Mouse (Mus musculus): ENCODE measurements around the gene Cntn5. TPM values are rescaled to one million over a fixed set of nuclear protein-coding genes. Genes with fewer than 3 reads are reported as not detected.

Gene Cntn5
- polyA plus RNA-seq, 1 experiment from 2014 or later = 18.7 TPM

GRCm38 (mm10) chr9:10384455-10384854, 520.1 kb downstream of the Cntn5 start:
- H3K36me3 ChIP-seq (replicated peaks) = no peaks in the 10 kb centered on the region
- H3K27ac ChIP-seq = no peak overlapping the region
- no peaks in the 10 kb centered on the region for H3K9me3 ChIP-seq
- H3K4me2 ChIP-seq = no peak overlapping the region
- no peaks in the 10 kb centered on the region for H3K4me1 ChIP-seq
- no peak overlapping the region for H3K9ac ChIP-seq
- no peaks in the 10 kb centered on the region for H3K27me3 ChIP-seq (replicated peaks)
- no peak overlapping the region for H3K4me3 ChIP-seq
- ATAC-seq (replicated peaks) = no peak
- WGBS = 78% methylated on average over 1 of the region's 1 CpGs

- no peaks in the 10 kb centered on the region for H3K9me3 ChIP-seq
- no peak overlapping the region for H3K4me3 ChIP-seq
Observed at GRCm38 (mm10) chr9:10383140-10383539, 521.4 kb downstream of the Cntn5 start.

GRCm38 (mm10) chr9:10381701-10382100, 522.9 kb downstream of the Cntn5 start:
- H3K9me3 ChIP-seq = no peaks in the 10 kb centered on the region
- no peak overlapping the region for H3K4me2 ChIP-seq
- H3K4me3 ChIP-seq = no peak overlapping the region
- no peaks in the 10 kb centered on the region for H3K27me3 ChIP-seq (replicated peaks)
- no peak overlapping the region for H3K9ac ChIP-seq
- H3K4me1 ChIP-seq = no peaks in the 10 kb centered on the region
- no peak for ATAC-seq (replicated peaks)
- 89% methylated on average over 4 of the region's 4 CpGs for WGBS
- no peaks in the 10 kb centered on the region for H3K36me3 ChIP-seq (replicated peaks)
- H3K27ac ChIP-seq = no peak overlapping the region

More at GRCm38 (mm10) chr9:10383140-10383539, 521.4 kb downstream of the Cntn5 start:
- Histone ChIP-seq H3K9ac (no peak overlapping the region), H3K36me3 (replicated peaks) (no peaks in the 10 kb centered on the region), H3K27ac (no peak overlapping the region), H3K27me3 (replicated peaks) (no peaks in the 10 kb centered on the region), H3K4me2 (no peak overlapping the region), H3K4me1 (no peaks in the 10 kb centered on the region)
- no peak for ATAC-seq (replicated peaks)

GRCm38 (mm10) chr9:10376261-10376660, 528.3 kb downstream of the Cntn5 start:
- Histone ChIP-seq H3K4me2 (no peak overlapping the region), H3K4me1 (no peaks in the 10 kb centered on the region), H3K9me3 (no peaks in the 10 kb centered on the region), H3K36me3 (replicated peaks) (no peaks in the 10 kb centered on the region), H3K27me3 (replicated peaks) (no peaks in the 10 kb centered on the region), H3K9ac (no peak overlapping the region), H3K4me3 (no peak overlapping the region), H3K27ac (no peak overlapping the region)
- no peak for ATAC-seq (replicated peaks)

GRCm38 (mm10) chr9:10368971-10369370, 535.6 kb downstream of the Cntn5 start:
- H3K4me1 ChIP-seq = no peaks in the 10 kb centered on the region
- 84% methylated on average over 5 of the region's 5 CpGs for WGBS
- no peaks in the 10 kb centered on the region for H3K9me3 ChIP-seq
- no peaks in the 10 kb centered on the region for H3K36me3 ChIP-seq (replicated peaks)
- no peak overlapping the region for H3K4me2 ChIP-seq
- no peak overlapping the region for H3K9ac ChIP-seq
- no peak overlapping the region for H3K27ac ChIP-seq
- no peak overlapping the region for H3K4me3 ChIP-seq
- no peak for ATAC-seq (replicated peaks)
- no peaks in the 10 kb centered on the region for H3K27me3 ChIP-seq (replicated peaks)

- Histone ChIP-seq H3K36me3 (replicated peaks) (no peaks in the 10 kb centered on the region), H3K4me1 (no peaks in the 10 kb centered on the region), H3K4me2 (no peak overlapping the region), H3K9me3 (no peaks in the 10 kb centered on the region), H3K9ac (no peak overlapping the region), H3K27me3 (replicated peaks) (no peaks in the 10 kb centered on the region), H3K27ac (no peak overlapping the region), H3K4me3 (no peak overlapping the region)
- WGBS = 35% methylated on average over 1 of the region's 1 CpGs
- ATAC-seq (replicated peaks) = no peak
Observed at GRCm38 (mm10) chr9:10368410-10368809, 536.2 kb downstream of the Cntn5 start.

- Histone ChIP-seq H3K4me2 (no peak overlapping the region), H3K36me3 (replicated peaks) (no peaks in the 10 kb centered on the region), H3K27me3 (replicated peaks) (no peaks in the 10 kb centered on the region), H3K9ac (no peak overlapping the region), H3K4me1 (no peaks in the 10 kb centered on the region), H3K27ac (no peak overlapping the region), H3K4me3 (no peak overlapping the region), H3K9me3 (no peaks in the 10 kb centered on the region)
- WGBS = 81% methylated on average over 6 of the region's 6 CpGs
- ATAC-seq (replicated peaks) = 0 out of 2 replicates have a peak, but pooled peaks have one; percentile 37
Observed at GRCm38 (mm10) chr9:10366246-10366955, 538.2 kb downstream of the Cntn5 start.

GRCm38 (mm10) chr9:10350909-10351655, 553.5 kb downstream of the Cntn5 start:
- no peak overlapping the region for H3K4me2 ChIP-seq
- H3K27ac ChIP-seq = no peak overlapping the region
- no peaks in the 10 kb centered on the region for H3K4me1 ChIP-seq
- WGBS = 79% methylated on average over 4 of the region's 4 CpGs
- no peaks in the 10 kb centered on the region for H3K9me3 ChIP-seq
- no peaks in the 10 kb centered on the region for H3K36me3 ChIP-seq (replicated peaks)
- H3K9ac ChIP-seq = no peak overlapping the region
- ATAC-seq (replicated peaks) = no peak
- H3K4me3 ChIP-seq = no peak overlapping the region
- H3K27me3 ChIP-seq (replicated peaks) = no peaks in the 10 kb centered on the region

GRCm38 (mm10) chr9:10348741-10349140, 555.8 kb downstream of the Cntn5 start:
- no peaks in the 10 kb centered on the region for H3K4me1 ChIP-seq
- no peaks in the 10 kb centered on the region for H3K27me3 ChIP-seq (replicated peaks)
- no peak overlapping the region for H3K4me3 ChIP-seq
- no peak overlapping the region for H3K4me2 ChIP-seq
- no peak overlapping the region for H3K27ac ChIP-seq
- no peaks in the 10 kb centered on the region for H3K36me3 ChIP-seq (replicated peaks)
- H3K9me3 ChIP-seq = no peaks in the 10 kb centered on the region
- ATAC-seq (replicated peaks) = no peak
- WGBS = 86% methylated on average over 11 of the region's 11 CpGs
- H3K9ac ChIP-seq = no peak overlapping the region

GRCm38 (mm10) chr9:10348222-10348621, 556.4 kb downstream of the Cntn5 start:
- no peaks in the 10 kb centered on the region for H3K36me3 ChIP-seq (replicated peaks)
- H3K4me3 ChIP-seq = no peak overlapping the region
- 79% methylated on average over 4 of the region's 4 CpGs for WGBS

GRCm38 (mm10) chr9:10340751-10341150, 563.8 kb downstream of the Cntn5 start:
- H3K36me3 ChIP-seq (replicated peaks) = no peaks in the 10 kb centered on the region

More at GRCm38 (mm10) chr9:10348222-10348621, 556.4 kb downstream of the Cntn5 start:
- ATAC-seq (replicated peaks) = no peak
- Histone ChIP-seq H3K27ac (no peak overlapping the region), H3K4me2 (no peak overlapping the region), H3K9me3 (no peaks in the 10 kb centered on the region), H3K9ac (no peak overlapping the region), H3K4me1 (no peaks in the 10 kb centered on the region), H3K27me3 (replicated peaks) (no peaks in the 10 kb centered on the region)

GRCm38 (mm10) chr9:10339716-10340115, 564.9 kb downstream of the Cntn5 start:
- H3K9me3 ChIP-seq = no peaks in the 10 kb centered on the region
- H3K27me3 ChIP-seq (replicated peaks) = no peaks in the 10 kb centered on the region
- H3K9ac ChIP-seq = no peak overlapping the region
- H3K36me3 ChIP-seq (replicated peaks) = no peaks in the 10 kb centered on the region
- no peak for ATAC-seq (replicated peaks)
- no peaks in the 10 kb centered on the region for H3K4me1 ChIP-seq
- H3K4me3 ChIP-seq = no peak overlapping the region
- no peak overlapping the region for H3K4me2 ChIP-seq
- no peak overlapping the region for H3K27ac ChIP-seq
- WGBS = 72% methylated on average over 1 of the region's 1 CpGs

More at GRCm38 (mm10) chr9:10340751-10341150, 563.8 kb downstream of the Cntn5 start:
- H3K27ac ChIP-seq = no peak overlapping the region
- no peak for ATAC-seq (replicated peaks)
- no peak overlapping the region for H3K4me2 ChIP-seq
- H3K4me3 ChIP-seq = no peak overlapping the region
- H3K4me1 ChIP-seq = no peaks in the 10 kb centered on the region
- H3K9me3 ChIP-seq = no peaks in the 10 kb centered on the region
- H3K9ac ChIP-seq = no peak overlapping the region
- H3K27me3 ChIP-seq (replicated peaks) = no peaks in the 10 kb centered on the region

Data from midbrain, embryonic 15.5 days (tissue).